Mouse (Mus musculus) monocyte, adult 5-6 weeks (primary cell): ENCODE results near the gene Taf8. TPM values are rescaled to one million over a fixed set of nuclear protein-coding genes. Genes with fewer than 3 reads are reported as not detected.
A peak's percentile ranks its signal among the peaks of the same experiment; 100 is the strongest.
"Not testable (repeated sequence)": the region's sequence is repeated elsewhere in the genome, so short reads cannot be mapped to it uniquely, and the experiment has no call there.

Experiments used
- ATAC-seq: fragments of 153-309, 156-312 bp; replicated peaks from 2 replicates; pipeline ENCODE4 v1.8.0; 2017; ENCODE audit warnings: mild to moderate bottlenecking; ENCODE audit not compliant: low TSS enrichment, insufficient number of reproducible peaks, severe bottlenecking, poor library complexity, low FRiP score
- total RNA-seq: library from RNA; stranded (forward); fragments of 200-1000, 200-491, 200-594 nt; gene quantifications from 3 replicates; pipeline ENCODE4 v1.2.3, GENCODE M21; 2017

Taf8 gene
- total RNA-seq, 1 experiment from 2014 or later: 67.5 TPM

GRCm38 (mm10) chr17:47522536-47522935, 20.4 kb upstream of the Taf8 start:
- no peak for ATAC-seq

- ATAC-seq: peak; percentile 84
These were observed 19.6 kb upstream of the Taf8 start for GRCm38 (mm10) chr17:47521551-47522258.

- ATAC-seq: no peak
These were observed 16.1 kb upstream of the Taf8 start for GRCm38 (mm10) chr17:47518205-47518604.

- no peak for ATAC-seq
These were observed 14.1 kb upstream of the Taf8 start for GRCm38 (mm10) chr17:47516232-47516631.

GRCm38 (mm10) chr17:47515180-47515844, 13.2 kb upstream of the Taf8 start:
- ATAC-seq: no peak

- no peak for ATAC-seq
These were observed 11.1 kb upstream of the Taf8 start for GRCm38 (mm10) chr17:47512956-47513775.

GRCm38 (mm10) chr17:47511111-47512020, 9.3 kb upstream of the Taf8 start:
- ATAC-seq: peak; percentile 90

GRCm38 (mm10) chr17:47509031-47509705, 7.1 kb upstream of the Taf8 start:
- ATAC-seq: no peak

GRCm38 (mm10) chr17:47508012-47508608, 6.0 kb upstream of the Taf8 start:
- peak; percentile 66 for ATAC-seq

GRCm38 (mm10) chr17:47507523-47507922, 5.4 kb upstream of the Taf8 start:
- no peak for ATAC-seq

GRCm38 (mm10) chr17:47506697-47507096, 4.6 kb upstream of the Taf8 start:
- no peak for ATAC-seq

GRCm38 (mm10) chr17:47506042-47506441, 4.0 kb upstream of the Taf8 start:
- no peak for ATAC-seq

GRCm38 (mm10) chr17:47505566-47505965, 3.5 kb upstream of the Taf8 start:
- no peak for ATAC-seq

GRCm38 (mm10) chr17:47504941-47505346, 2.9 kb upstream of the Taf8 start, which contains the start of gene Ccnd3:
Gene Ccnd3 (plus strand): TSS chr17:47505051.
- peak; percentile 57 for ATAC-seq

GRCm38 (mm10) chr17:47504228-47504627, 2.1 kb upstream of the Taf8 start:
- ATAC-seq: no peak

GRCm38 (mm10) chr17:47503689-47504088, 1.6 kb upstream of the Taf8 start:
- no peak for ATAC-seq

- not testable (repeated sequence) for ATAC-seq
These were observed 584 bp upstream of the Taf8 start for GRCm38 (mm10) chr17:47502707-47503045.

GRCm38 (mm10) chr17:47501531-47501930, 561 bp downstream of the Taf8 start:
- no peak for ATAC-seq
